Mouse (Mus musculus): ENCODE results near the gene Fgfr4.
A peak's percentile ranks its signal among the peaks of the same experiment; 100 is the strongest.

Fgfr4 gene

DNA sequence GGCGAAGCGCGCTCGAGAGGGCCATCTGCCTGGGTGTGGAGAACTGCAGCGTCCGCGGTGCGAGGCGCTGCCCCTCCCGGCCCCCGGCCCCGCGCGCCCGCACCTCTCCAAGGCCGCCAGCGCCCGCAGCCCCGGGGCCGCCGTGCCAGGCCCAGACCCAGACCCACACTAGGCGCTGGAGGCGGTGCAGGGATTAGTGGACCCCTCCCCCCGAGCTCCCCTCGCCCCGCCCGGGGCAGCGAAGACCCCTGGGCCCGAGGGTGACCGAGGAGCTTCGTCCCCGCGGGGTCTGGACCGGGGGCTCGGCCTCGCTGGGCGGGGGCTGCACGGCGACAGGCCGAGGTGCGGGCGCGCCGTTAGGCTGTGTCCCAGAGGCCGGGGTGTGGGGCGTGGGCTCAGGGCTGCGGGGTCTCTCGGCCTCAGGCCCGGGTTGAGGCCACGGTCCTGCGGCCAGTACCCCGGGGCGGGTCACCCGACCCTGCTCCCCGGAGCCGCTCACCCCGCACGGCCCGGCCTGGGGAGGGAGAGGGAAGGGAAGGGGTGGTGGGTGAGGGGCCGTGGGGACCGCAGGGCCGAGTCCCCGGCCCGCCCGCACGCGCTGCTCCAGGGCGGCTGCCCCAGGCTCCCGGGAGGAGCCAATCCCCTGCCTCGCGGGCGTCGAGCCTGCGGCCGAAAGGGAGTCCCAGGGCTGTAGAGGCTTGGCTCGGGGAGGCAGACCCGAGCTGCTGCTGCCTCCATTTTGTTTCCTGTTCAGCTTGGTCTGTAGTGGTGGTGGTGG, 57.9 kb downstream of the Fgfr4 start:
- DNase-seq (ENCODE audit: low read depth, low spot score): no peak

GRCm38 (mm10) chr13:55210971-55211220, 58.5 kb downstream of the Fgfr4 start:
- no peak for DNase-seq (ENCODE audit: low read depth, low spot score)

DNA sequence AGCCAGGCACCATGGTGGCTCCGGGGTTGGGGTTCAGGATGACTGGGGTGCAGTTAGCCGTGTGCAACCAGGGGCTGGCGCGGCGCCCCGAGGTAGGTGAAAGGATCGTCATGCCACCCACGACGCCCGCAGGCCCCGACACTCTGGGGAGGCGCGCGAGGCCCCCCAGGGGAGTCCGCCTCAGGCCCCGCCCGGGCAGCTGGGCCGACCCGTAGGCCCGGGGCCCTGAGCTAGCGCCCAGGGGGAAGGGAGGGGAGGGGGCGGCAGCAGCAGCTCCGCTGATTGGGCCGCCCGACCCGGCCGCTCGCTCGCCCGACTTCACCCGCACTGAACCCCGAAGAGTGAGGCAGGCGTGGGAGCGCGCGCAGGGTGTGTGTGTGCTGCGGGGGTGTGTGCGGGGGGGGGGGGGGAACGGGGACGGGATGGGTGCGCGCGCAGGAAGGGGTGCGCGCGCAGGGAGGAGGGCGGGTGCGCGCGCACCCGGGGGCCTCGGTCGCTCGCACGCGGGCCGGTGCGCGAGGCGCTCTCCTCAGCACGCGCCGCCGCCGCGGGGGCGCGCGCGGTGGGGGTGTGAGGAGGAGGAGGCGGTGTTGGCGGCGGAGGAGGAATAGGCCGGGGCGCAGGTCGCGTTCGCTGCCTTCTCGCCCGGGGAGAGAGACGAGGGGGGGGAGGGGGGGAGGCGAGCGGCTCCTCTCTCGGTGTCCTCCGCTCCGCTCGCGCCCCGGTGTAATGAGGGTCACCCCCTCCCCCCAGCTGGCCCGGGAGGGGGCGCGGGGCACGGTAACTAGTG, 59.0 kb downstream of the Fgfr4 start:
- DNase-seq (ENCODE audit: low read depth, low spot score): peak; percentile 84

- no peak for DNase-seq (ENCODE audit: low read depth, low spot score)
Observed at GRCm38 (mm10) chr13:55212011-55212360, 59.5 kb downstream of the Fgfr4 start.

DNA sequence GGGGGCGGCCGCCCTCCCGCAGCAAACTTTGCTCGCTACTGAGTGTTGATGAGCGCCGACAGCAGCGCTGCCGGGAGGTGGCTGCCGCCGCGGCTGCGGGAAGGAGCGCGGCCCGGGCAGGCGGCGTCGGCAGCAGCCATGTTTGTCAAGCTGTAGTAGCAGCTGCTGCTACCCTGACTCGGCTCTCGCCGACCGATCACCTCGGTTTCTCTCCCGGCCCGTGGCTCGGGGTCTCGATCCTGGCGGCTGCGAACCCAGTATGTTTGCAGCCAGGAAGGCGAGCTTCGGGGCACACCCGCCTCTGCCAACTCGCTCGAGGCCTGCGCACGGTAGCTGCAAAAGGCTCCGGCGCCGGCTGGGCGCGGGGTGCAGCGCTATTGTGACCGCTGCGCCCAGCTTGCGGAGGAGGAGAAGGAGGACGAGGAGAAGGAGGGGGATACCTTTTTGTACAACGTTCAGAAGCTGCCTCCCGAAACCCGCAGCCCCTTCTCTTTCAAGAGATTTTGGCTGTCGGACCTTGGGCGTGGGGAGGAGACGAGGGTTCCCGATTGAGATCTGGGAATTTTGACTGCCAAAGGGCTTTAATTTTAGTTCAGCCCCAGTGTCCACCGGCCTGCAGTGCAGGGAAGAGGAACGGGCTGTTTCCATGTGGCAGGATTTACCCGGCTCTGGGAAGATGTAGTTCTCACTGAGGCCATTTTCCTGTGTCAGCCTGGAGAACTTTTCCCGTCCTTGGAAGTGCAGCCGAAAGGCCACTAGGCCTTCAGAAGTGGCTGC, 60.1 kb downstream of the Fgfr4 start:
- DNase-seq (ENCODE audit: low read depth, low spot score): no peak

- DNase-seq (ENCODE audit: low read depth, low spot score): no peak
Observed at GRCm38 (mm10) chr13:55213138-55213806, 60.8 kb downstream of the Fgfr4 start.
